Mouse (Mus musculus): ENCODE measurements around the gene Olfr1056. TPM values are rescaled to one million over a fixed set of nuclear protein-coding genes. Genes with fewer than 3 reads are reported as not detected.

The Olfr1056 gene
- total RNA-seq (2023) = not detected

GRCm38 (mm10) chr2:86362369-86362768, at the start of gene Olfr1056:
TSS of gene Olfr1056 (minus strand) at chr2:86362469.

DNA sequence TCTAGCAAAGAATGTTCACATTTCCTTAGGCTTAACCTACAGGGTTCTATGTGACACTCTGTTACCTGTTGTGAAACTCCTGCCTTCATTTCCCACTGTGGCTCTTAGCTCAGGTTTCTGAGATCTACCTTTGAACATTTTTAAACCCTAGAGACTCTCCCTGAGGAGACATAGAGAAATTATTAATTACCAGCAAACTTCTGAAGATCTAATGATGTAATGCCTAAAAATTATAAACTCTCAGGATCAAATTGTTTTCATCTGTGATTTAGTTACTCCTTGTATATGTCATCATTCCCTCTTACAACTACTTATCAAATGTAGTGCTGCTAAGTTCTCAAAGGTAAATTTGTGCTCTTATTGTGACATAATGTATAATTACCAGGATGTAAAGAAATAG, 26.2 kb upstream of the Olfr1056 start, which contains the start of gene Olfr1058:
Gene Olfr1058, minus strand, starts transcription at position 101 of the 400 bp plus-strand sequence.

GRCm38 (mm10) chr2:86378293-86378692, 16.0 kb upstream of the Olfr1056 start, which contains the start of gene Olfr1057:
TSS of gene Olfr1057 (minus strand) at chr2:86378393.

DNA sequence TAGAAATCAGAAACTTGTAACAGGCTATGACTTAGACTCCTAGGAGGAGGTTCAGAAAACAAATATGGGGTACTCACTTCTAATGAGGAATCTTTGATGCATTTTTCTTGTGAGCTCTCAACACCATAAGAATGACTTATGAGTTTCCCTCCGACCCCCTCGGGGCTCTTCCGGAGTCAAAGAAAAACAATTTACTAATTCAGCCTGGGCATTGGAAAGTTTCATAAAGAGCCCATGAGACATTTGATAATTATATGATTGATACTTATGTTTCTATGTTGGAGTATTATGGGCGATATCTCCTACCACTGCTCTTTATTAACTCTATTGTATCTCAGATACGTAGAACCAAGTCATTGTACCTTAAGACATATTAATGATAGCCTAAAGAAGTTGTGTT, 12.1 kb downstream of the Olfr1056 start, which contains the start of gene Olfr1055:
Gene Olfr1055, minus strand, starts transcription at position 101 of the 400 bp plus-strand sequence.

DNA sequence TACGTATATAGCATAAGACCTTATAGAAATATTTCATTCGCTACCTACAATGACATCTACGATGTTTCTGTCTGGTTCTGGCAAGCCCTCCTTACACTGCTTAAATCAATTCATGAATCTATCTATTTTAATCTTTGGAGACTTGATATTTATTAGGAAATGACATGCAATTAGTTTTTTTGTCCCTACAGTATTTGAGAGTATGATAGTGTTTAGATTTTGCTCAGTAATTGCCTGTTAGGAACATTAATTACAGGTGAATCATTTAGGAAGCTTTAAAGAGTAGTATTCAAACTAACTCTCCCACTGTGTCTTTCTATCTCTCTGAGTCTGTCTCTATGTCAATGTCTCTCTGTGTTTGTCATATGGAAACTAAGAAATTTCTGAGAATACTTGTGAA, 26.9 kb downstream of the Olfr1056 start, which contains the start of gene Olfr1054:
Gene Olfr1054, minus strand, starts transcription at position 101 of the 400 bp plus-strand sequence.

GRCm38 (mm10) chr2:86315184-86315583, 47.1 kb downstream of the Olfr1056 start, which contains the start of gene Olfr1053:
TSS of gene Olfr1053 (minus strand) at chr2:86315284.

Other genes starting within 250 kb of the Olfr1056 start
- not detected for gene Olfr1039, start 226.5 kb downstream of the Olfr1056 start, total RNA-seq (2023)
- gene Olfr1040, start 215.7 kb downstream of the Olfr1056 start, total RNA-seq (2023) = not detected
- not detected for gene Olfr1042, start 200.6 kb downstream of the Olfr1056 start, total RNA-seq (2023)
- gene Olfr1043, start 194.9 kb downstream of the Olfr1056 start, total RNA-seq (2023) = not detected
- not detected for gene Olfr1044, start 184.6 kb downstream of the Olfr1056 start, total RNA-seq (2023)
- gene Olfr52, start 176.8 kb downstream of the Olfr1056 start, total RNA-seq (2023) = not detected
- not detected for gene Olfr1045, start 159.5 kb downstream of the Olfr1056 start, total RNA-seq (2023)
- not detected for gene Olfr1046, start 143.2 kb downstream of the Olfr1056 start, total RNA-seq (2023)
- not detected for gene Olfr1047, start 131.1 kb downstream of the Olfr1056 start, total RNA-seq (2023)
- gene Olfr1048, start 122.2 kb downstream of the Olfr1056 start, total RNA-seq (2023) = not detected
- not detected for gene Olfr1049, start 104.1 kb downstream of the Olfr1056 start, total RNA-seq (2023)
- gene Olfr1051, start 83.4 kb downstream of the Olfr1056 start, total RNA-seq (2023) = not detected
- gene Olfr1052, start 70.0 kb downstream of the Olfr1056 start, total RNA-seq (2023) = not detected
- not detected for gene Olfr1053, start 47.2 kb downstream of the Olfr1056 start, total RNA-seq (2023)
- gene Olfr1054, start 27.0 kb downstream of the Olfr1056 start, total RNA-seq (2023) = not detected
- gene Olfr1055, start 12.2 kb downstream of the Olfr1056 start, total RNA-seq (2023) = not detected
- not detected for gene Olfr1057, start 15.9 kb upstream of the Olfr1056 start, total RNA-seq (2023)
- not detected for gene Olfr1058, start 26.1 kb upstream of the Olfr1056 start, total RNA-seq (2023)
- not detected for gene Olfr1061, start 51.6 kb upstream of the Olfr1056 start, total RNA-seq (2023)
- gene Olfr1062, start 64.3 kb upstream of the Olfr1056 start, total RNA-seq (2023) = not detected
- gene Olfr1065, start 88.1 kb upstream of the Olfr1056 start, total RNA-seq (2023) = not detected
- gene Olfr1066, start 93.8 kb upstream of the Olfr1056 start, total RNA-seq (2023) = not detected
- not detected for gene Olfr228, start 124.9 kb upstream of the Olfr1056 start, total RNA-seq (2023)
- gene Olfr1076, start 146.0 kb upstream of the Olfr1056 start, total RNA-seq (2023) = not detected
- not detected for gene Olfr1079, start 180.0 kb upstream of the Olfr1056 start, total RNA-seq (2023)
- gene Olfr1080, start 195.8 kb upstream of the Olfr1056 start, total RNA-seq (2023) = not detected
- not detected for gene Olfr1082, start 236.5 kb upstream of the Olfr1056 start, total RNA-seq (2023)